In the genomic region with DNA sequence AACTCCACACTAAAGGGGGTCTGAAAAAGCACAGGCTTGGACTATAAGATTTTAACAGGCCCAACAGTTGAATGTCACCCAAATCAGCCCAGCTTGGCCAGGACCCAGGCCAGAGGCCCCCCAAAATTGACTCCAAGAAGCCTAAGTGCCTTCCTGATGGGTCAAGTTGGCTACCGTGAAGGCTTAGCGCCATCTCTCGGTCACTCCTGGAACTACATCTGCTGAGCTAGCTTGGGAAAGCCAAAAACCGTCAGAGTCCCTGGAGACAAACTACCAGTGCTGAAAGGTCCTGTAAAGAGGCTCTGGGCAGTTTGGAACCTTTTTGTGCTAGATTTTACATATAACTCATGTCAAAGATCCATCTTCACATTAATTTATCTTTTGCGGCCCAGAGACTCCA, we compare ENCODE assay signal across 8 mouse cellular contexts. TPM values are rescaled to one million over a fixed set of nuclear protein-coding genes. Genes with fewer than 3 reads are reported as not detected.
DNase-seq lines count a peak whose midpoint lies in the region; ATAC-seq lines count a peak whose summit lies in the region.

No protein-coding gene starts in this region.

- no peaks in the 10 kb centered on the region for H3K36me3 ChIP-seq in forebrain, embryonic 14.5 days (ENCODE audit: control insufficient read depth, insufficient read depth, low read length)
- H3K36me3 ChIP-seq in forebrain, embryonic 12.5 days (replicated peaks) = no peaks in the 10 kb centered on the region
- no peaks in the 10 kb centered on the region for H3K36me3 ChIP-seq in embryonic facial prominence, embryonic 14.5 days (ENCODE audit: control insufficient read depth, insufficient read depth, low read length)

- peaks cover 6% of the 10 kb centered on the region; the same call in 1 of the 2 replicates for H3K4me1 ChIP-seq in forebrain, embryonic 14.5 days (ENCODE audit: control insufficient read depth, insufficient read depth, low read length)
- H3K4me1 ChIP-seq in forebrain, embryonic 12.5 days = peaks cover 13% of the 10 kb centered on the region
- 0 out of 2 replicates have a peak, but pooled peaks cover under 1% of the 10 kb centered on the region for H3K4me1 ChIP-seq in embryonic facial prominence, embryonic 14.5 days (ENCODE audit: control insufficient read depth, insufficient read depth, low read length)

- 13% methylated on average over 5 of the region's 5 CpGs for WGBS in forebrain, embryonic 14.5 days
- 10% methylated on average over 5 of the region's 5 CpGs for WGBS in forebrain, embryonic 12.5 days
- 8% methylated on average over 5 of the region's 5 CpGs for WGBS in embryonic facial prominence, embryonic 14.5 days
- WGBS in large intestine, adult 2 months = 7% methylated on average over 5 of the region's 5 CpGs

- no peak overlapping the region for H3K27ac ChIP-seq in forebrain, embryonic 14.5 days (ENCODE audit: low read depth, low read length)
- no peak overlapping the region for H3K27ac ChIP-seq in forebrain, embryonic 12.5 days
- H3K27ac ChIP-seq in embryonic facial prominence, embryonic 14.5 days (replicated peaks; ENCODE audit: low read depth, low read length) = no peak overlapping the region

- ATAC-seq in forebrain, embryonic 14.5 days = no peak
- ATAC-seq in forebrain, embryonic 12.5 days (ENCODE audit: low FRiP score) = no peak
- no peak for ATAC-seq in embryonic facial prominence, embryonic 14.5 days (ENCODE audit: low read depth)

- no peak overlapping the region for H3K9ac ChIP-seq in forebrain, embryonic 14.5 days (ENCODE audit: low read length)
- no peak overlapping the region for H3K9ac ChIP-seq in forebrain, embryonic 12.5 days
- H3K9ac ChIP-seq in embryonic facial prominence, embryonic 14.5 days (ENCODE audit: low read depth, low read length) = no peak overlapping the region

- peaks cover 7% of the 10 kb centered on the region; the same call in 1 of the 2 replicates for H3K27me3 ChIP-seq in forebrain, embryonic 14.5 days (replicated peaks; ENCODE audit: control insufficient read depth, insufficient read depth, low read length)
- peaks cover 46% of the 10 kb centered on the region for H3K27me3 ChIP-seq in forebrain, embryonic 12.5 days
- H3K27me3 ChIP-seq in embryonic facial prominence, embryonic 14.5 days (replicated peaks; ENCODE audit: control insufficient read depth, insufficient read depth, low read length) = peaks cover 38% of the 10 kb centered on the region

- DNase-seq in forebrain, embryonic 14.5 days (ENCODE audit: low spot score) = peak; percentile 77
- peak; percentile 58 for DNase-seq in A20 (ENCODE audit: low read depth, low spot score)
- DNase-seq in adrenal gland, postnatal 4 days (ENCODE audit: low spot score in 2 of 2) = peak; percentile 35 to 38
- DNase-seq in embryonic facial prominence, embryonic 14.5 days (ENCODE audit: low spot score) = peak; percentile 71
- peak; percentile 16 for DNase-seq in large intestine, adult 2 months (ENCODE audit: low read depth, low spot score)
- DNase-seq in lung, postnatal 14 days = peak; percentile 71
- DNase-seq in testis, postnatal 10 days (ENCODE audit: low spot score) = peak; percentile 88

- H3K9me3 ChIP-seq in forebrain, embryonic 14.5 days (replicated peaks; ENCODE audit: control insufficient read depth, low read length) = no peaks in the 10 kb centered on the region; the same call in 1 of the 2 replicates
- 0 out of 2 replicates have a peak, but pooled peaks cover 2% of the 10 kb centered on the region for H3K9me3 ChIP-seq in forebrain, embryonic 12.5 days
- H3K9me3 ChIP-seq in embryonic facial prominence, embryonic 14.5 days (ENCODE audit: control insufficient read depth, low read length) = peaks cover 14% of the 10 kb centered on the region; the same call in 1 of the 2 replicates

- H3K4me3 ChIP-seq in forebrain, embryonic 14.5 days (ENCODE audit: low read depth, low read length) = no peak overlapping the region
- H3K4me3 ChIP-seq in forebrain, embryonic 12.5 days (replicated peaks) = no peak overlapping the region
- H3K4me3 ChIP-seq in embryonic facial prominence, embryonic 14.5 days (ENCODE audit: low read depth, low read length) = no peak overlapping the region

- no peak overlapping the region for H3K4me2 ChIP-seq in forebrain, embryonic 14.5 days (ENCODE audit: low read length)
- H3K4me2 ChIP-seq in forebrain, embryonic 12.5 days = no peak overlapping the region
- H3K4me2 ChIP-seq in embryonic facial prominence, embryonic 14.5 days (ENCODE audit: low read depth, low read length) = peak overlapping the region; percentile 10; the same call in 1 of the 2 replicates

RNA-seq across cellular contexts. Expression of a gene that starts 56.1 kb away (rescaled TPM):
- 3.0 and 4.3 TPM in 2 replicates for polyA plus RNA-seq in forebrain, embryonic 14.5 days (2014; fragmentation: Nextera tagmentation; extraction: Ambion mirVana)
- polyA plus RNA-seq in forebrain, embryonic 12.5 days (2016; fragmentation: Nextera tagmentation; extraction: Ambion mirVana) = 0.28 and 0.35 TPM in 2 replicates
- total RNA-seq in adrenal gland, postnatal 4 days (2021) = 1 to 10 TPM; 1.1 to 1.3 TPM
- 1.1 and 2.5 TPM in 2 replicates for polyA plus RNA-seq in embryonic facial prominence, embryonic 14.5 days (2014; fragmentation: Nextera tagmentation; extraction: Ambion mirVana)
- polyA plus RNA-seq in large intestine, adult 2 months (2012; rRNA removed) = 0.58 and 0.93 TPM in 2 replicates

Comparison
In these comparisons a context has a peak if more than half of its experiments do, and no peak if none do; other contexts are left out.
1. DNase-seq: peak in every context shown above with its lines; median percentile 88 in testis, postnatal 10 days; 77 in forebrain, embryonic 14.5 days; 71 in embryonic facial prominence, embryonic 14.5 days; 71 in lung, postnatal 14 days; 58 in A20; 36 in adrenal gland, postnatal 4 days; 16 in large intestine, adult 2 months.